Mouse (Mus musculus) right cerebral cortex, adult 18-20 months (tissue): ENCODE results near the gene Stat4.

Source experiments
- DNase-seq: peaks from one replicate; pipeline ENCODE4 v3.0.0; 2022; ENCODE audit warnings: mixed read lengths

Stat4 gene

DNA sequence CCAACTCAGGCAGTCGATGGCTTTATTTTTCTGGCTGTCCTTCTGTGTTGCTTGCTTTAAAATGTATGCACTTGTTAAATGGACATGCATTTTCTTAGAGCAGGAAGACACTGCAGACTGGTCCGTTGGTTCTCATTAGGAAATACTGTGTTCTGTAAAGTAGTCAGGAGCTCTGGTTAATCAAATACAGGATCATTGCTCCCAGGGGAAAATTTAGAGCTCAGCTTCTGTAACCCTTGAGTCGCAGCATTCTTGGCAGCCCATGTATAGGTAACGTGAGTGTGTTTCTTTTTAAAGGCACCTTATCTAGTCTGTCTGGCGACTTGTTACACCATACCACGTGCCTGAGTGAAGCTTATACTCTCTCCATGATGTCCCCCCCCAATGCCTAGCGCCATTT lies 161.2 kb downstream of the Stat4 start:
- DNase-seq = no peak

DNA sequence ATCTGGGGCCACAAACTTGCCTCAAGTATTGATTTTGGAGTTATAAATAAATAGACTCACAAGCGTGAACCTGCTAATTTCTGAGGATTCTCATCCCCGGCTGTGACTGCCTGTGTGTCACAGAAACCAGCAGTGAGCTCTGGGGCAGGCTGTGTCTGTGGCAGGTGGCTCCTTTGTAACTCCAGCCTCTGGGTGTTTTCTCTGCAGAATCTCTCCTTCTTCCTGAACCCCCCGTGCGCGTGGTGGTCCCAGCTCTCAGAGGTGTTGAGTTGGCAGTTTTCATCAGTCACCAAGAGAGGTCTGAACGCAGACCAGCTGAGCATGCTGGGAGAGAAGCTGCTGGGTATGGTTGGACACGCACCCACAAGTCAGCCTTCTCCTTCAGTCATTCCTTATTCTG lies 161.7 kb downstream of the Stat4 start:
- DNase-seq = no peak

GRCm38 (mm10) chr1:52149934-52150346 lies 163.0 kb downstream of the Stat4 start:
- DNase-seq = peak; percentile 65

DNA sequence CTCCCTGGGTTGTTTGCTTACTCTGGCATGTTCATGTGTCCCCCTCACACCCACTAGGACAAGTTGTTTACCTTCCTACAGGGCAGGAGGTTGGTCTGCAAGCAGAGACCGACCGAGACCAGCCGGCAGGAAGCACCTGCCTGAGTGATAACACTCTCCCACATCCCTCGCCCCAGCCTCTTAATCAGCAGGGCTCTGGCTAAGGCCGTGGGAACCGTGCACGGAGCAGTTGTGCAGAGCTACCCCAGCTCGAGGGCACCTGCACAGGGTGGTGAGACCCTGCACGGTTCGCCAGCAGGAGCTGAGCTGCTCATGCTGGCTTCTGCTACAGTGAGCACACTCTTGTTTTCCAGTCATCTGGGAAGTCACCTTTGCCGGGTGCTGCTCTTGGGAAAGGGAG lies 163.7 kb downstream of the Stat4 start:
- DNase-seq = no peak

- DNase-seq = no peak
These were observed 164.2 kb downstream of the Stat4 start for GRCm38 (mm10) chr1:52151166-52151565.

- DNase-seq = no peak
These were observed 165.4 kb downstream of the Stat4 start for GRCm38 (mm10) chr1:52152369-52152768.

- DNase-seq = no peak
These were observed 166.0 kb downstream of the Stat4 start for GRCm38 (mm10) chr1:52152936-52153335.

DNA sequence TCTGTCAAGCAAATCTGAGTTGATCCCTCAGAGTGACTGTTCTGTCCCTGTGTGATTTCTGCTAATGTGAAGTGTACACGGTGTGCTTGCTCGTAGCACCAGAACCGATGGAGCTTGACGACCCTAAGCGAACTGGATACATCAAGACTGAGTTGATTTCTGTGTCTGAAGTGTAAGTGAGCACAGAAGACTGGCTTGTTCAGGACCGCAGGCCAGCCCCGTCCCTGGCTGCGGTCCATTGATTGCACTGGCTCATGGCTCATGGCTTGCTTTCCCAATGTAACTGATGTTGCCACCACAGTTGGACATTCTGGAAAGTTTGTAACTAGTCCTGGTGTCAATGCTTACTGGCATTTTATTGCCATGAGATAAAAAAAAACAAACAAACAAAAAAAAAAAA lies 167.9 kb downstream of the Stat4 start:
- no peak for DNase-seq

DNA sequence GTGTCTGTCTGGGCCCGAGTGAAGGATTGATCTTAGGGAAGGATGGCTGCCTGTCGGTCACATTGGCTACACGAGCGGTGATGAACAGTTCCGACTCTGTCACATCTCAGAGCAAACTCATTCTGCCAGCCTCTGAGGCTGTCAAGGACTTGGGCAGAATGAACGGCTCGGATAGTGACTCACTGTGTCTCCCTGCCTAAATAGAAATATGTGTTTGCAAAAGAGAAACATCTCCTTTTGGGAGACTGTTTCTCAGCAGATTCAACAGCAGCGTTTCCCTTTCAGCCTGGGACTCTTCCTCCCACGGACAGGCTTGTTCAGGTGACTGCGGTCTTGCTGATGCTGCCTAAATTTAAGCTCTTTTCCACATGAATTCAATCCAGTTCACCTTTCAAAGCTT lies 169.4 kb downstream of the Stat4 start:
- DNase-seq = peak; percentile 55
